Mouse (Mus musculus): ENCODE results near the gene Cntn1.
A peak's percentile ranks its signal among the peaks of the same experiment; 100 is the strongest.

Cntn1 gene

GRCm38 (mm10) chr15:92141972-92142371 lies 91.0 kb downstream of the Cntn1 start:
- peak; percentile 34 to 54 for DNase-seq

- no peak for DNase-seq
These were observed 104.0 kb downstream of the Cntn1 start for GRCm38 (mm10) chr15:92154921-92155320.

GRCm38 (mm10) chr15:92160855-92161162 lies 109.8 kb downstream of the Cntn1 start:
- peak in 1 of 2 experiments; percentile 15 for DNase-seq

GRCm38 (mm10) chr15:92161163-92162025 lies 110.4 kb downstream of the Cntn1 start:
- DNase-seq: peak; percentile 62 to 64

GRCm38 (mm10) chr15:92162835-92163234 lies 111.9 kb downstream of the Cntn1 start:
- DNase-seq: peak; percentile 34 to 37

GRCm38 (mm10) chr15:92164127-92164526 lies 113.2 kb downstream of the Cntn1 start:
- DNase-seq: peak; percentile 47 to 65

GRCm38 (mm10) chr15:92166266-92166665 lies 115.3 kb downstream of the Cntn1 start:
- peak; percentile 70 to 74 for DNase-seq

GRCm38 (mm10) chr15:92175739-92176138 lies 124.8 kb downstream of the Cntn1 start:
- peak; percentile 57 to 61 for DNase-seq

GRCm38 (mm10) chr15:92177413-92177812 lies 126.4 kb downstream of the Cntn1 start:
- DNase-seq: no peak

- no peak for DNase-seq
These were observed 134.5 kb downstream of the Cntn1 start for GRCm38 (mm10) chr15:92185484-92185883.

- peak; percentile 42 to 66 for DNase-seq
These were observed 139.0 kb downstream of the Cntn1 start for GRCm38 (mm10) chr15:92190000-92190399.

- DNase-seq: no peak
These were observed 149.5 kb downstream of the Cntn1 start for GRCm38 (mm10) chr15:92200326-92200985.

- no peak for DNase-seq
These were observed 155.7 kb downstream of the Cntn1 start for GRCm38 (mm10) chr15:92206695-92207094.

- no peak for DNase-seq
These were observed 158.8 kb downstream of the Cntn1 start for GRCm38 (mm10) chr15:92209778-92210177.

- no peak for DNase-seq
These were observed 159.7 kb downstream of the Cntn1 start for GRCm38 (mm10) chr15:92210486-92211235.

- peak; percentile 36 to 43 for DNase-seq
These were observed 164.9 kb downstream of the Cntn1 start for GRCm38 (mm10) chr15:92215841-92216240.

GRCm38 (mm10) chr15:92221446-92221845 lies 170.5 kb downstream of the Cntn1 start:
- DNase-seq: no peak

GRCm38 (mm10) chr15:92231386-92231785 lies 180.4 kb downstream of the Cntn1 start:
- no peak for DNase-seq

GRCm38 (mm10) chr15:92235836-92236235 lies 184.9 kb downstream of the Cntn1 start:
- DNase-seq: no peak

- DNase-seq: peak; percentile 27 to 66
These were observed 214.2 kb downstream of the Cntn1 start for GRCm38 (mm10) chr15:92264980-92265707.

- no peak for DNase-seq
These were observed 217.4 kb downstream of the Cntn1 start for GRCm38 (mm10) chr15:92268341-92268740.

- DNase-seq: no peak
These were observed 217.9 kb downstream of the Cntn1 start for GRCm38 (mm10) chr15:92268741-92269322.

All from cerebellum, postnatal 36 days (tissue).